Mouse (Mus musculus) heart, embryonic 11.5 days (tissue): ENCODE results near the gene Pnpla3. TPM values are rescaled to one million over a fixed set of nuclear protein-coding genes. Genes with fewer than 3 reads are reported as not detected.

Experiments
- ATAC-seq: fragments of 200-750 bp; cut with Nextera tagmentation; replicated peaks from 2 replicates; pipeline ENCODE4 v1.8.0; 2017; ENCODE audit warnings: moderate library complexity; ENCODE audit not compliant: insufficient number of reproducible peaks, low FRiP score, low TSS enrichment
- H3K27ac ChIP-seq: fragments of 300-500 bp; sonication (generic); 2 replicates; pipeline ENCODE4 v1.5.1; 2014; ENCODE audit warnings: mild to moderate bottlenecking, low read depth, low read length
- H3K27me3 ChIP-seq: fragments of 300-500 bp; sonication (generic); 2 replicates; pipeline ENCODE4 v1.6.1; 2014; ENCODE audit warnings: mild to moderate bottlenecking, low read length, mixed read lengths; ENCODE audit not compliant: control insufficient read depth, insufficient read depth
- H3K36me3 ChIP-seq: fragments of 300-500 bp; sonication (generic); 2 replicates; pipeline ENCODE4 v1.6.1; 2014; ENCODE audit warnings: mild to moderate bottlenecking, low read length, moderate library complexity, mixed read lengths; ENCODE audit not compliant: control insufficient read depth, insufficient read depth
- H3K4me1 ChIP-seq: fragments of 300-500 bp; sonication (generic); 2 replicates; pipeline ENCODE4 v1.6.1; 2014; ENCODE audit warnings: low read length; ENCODE audit not compliant: control insufficient read depth, insufficient read depth
- H3K4me2 ChIP-seq: fragments of 300-500 bp; sonication (generic); 2 replicates; pipeline ENCODE4 v1.6.1; 2014; ENCODE audit warnings: mild to moderate bottlenecking, moderate library complexity
- H3K4me3 ChIP-seq: fragments of 300-500 bp; sonication (generic); 2 replicates; pipeline ENCODE4 v1.5.1; 2014; ENCODE audit warnings: low read depth, low read length
- H3K9ac ChIP-seq: fragments of 300-500 bp; sonication (generic); 2 replicates; pipeline ENCODE4 v1.6.1; 2014; ENCODE audit warnings: mild to moderate bottlenecking, low read depth, low read length, moderate library complexity
- H3K9me3 ChIP-seq: fragments of 300-500 bp; sonication (generic); replicated peaks from 2 replicates; pipeline ENCODE4 v1.6.1; 2016; ENCODE audit warnings: low read length; ENCODE audit not compliant: control insufficient read depth
- WGBS: fragments of 180-500 bp; shearing (Covaris S2); extraction: QIAGEN DNeasy Blood & Tissue Kit; methylation state at CpG from one replicate; pipeline ENCODE4 v1.1.7; 2014; ENCODE audit not compliant: insufficient replicate concordance; 5-methylcytosine and 5-hydroxymethylcytosine counted together
- polyA plus RNA-seq: library from polyadenylated mRNA; unstranded; fragments of >200 nt; fragmentation: Nextera tagmentation; extraction: Ambion mirVana; gene quantifications from 2 replicates; pipeline ENCODE4 v1.2.1, GENCODE M21; 2014

Gene Pnpla3
- polyA plus RNA-seq, 1 experiment from 2014 or later = 0.97 TPM

- no peak overlapping the region for H3K4me3 ChIP-seq
- no peak overlapping the region for H3K4me2 ChIP-seq
- H3K9me3 ChIP-seq = no peaks in the 10 kb centered on the region
- no peak overlapping the region for H3K9ac ChIP-seq
- no peak overlapping the region for H3K27ac ChIP-seq
- H3K4me1 ChIP-seq = no peaks in the 10 kb centered on the region; the same call in 1 of the 2 replicates
- ATAC-seq = no peak
- WGBS = 5% methylated on average over 1 of the region's 1 CpGs
- no peaks in the 10 kb centered on the region for H3K36me3 ChIP-seq
- H3K27me3 ChIP-seq = peaks cover 16% of the 10 kb centered on the region
Observed at GRCm38 (mm10) chr15:84183967-84184366, 16.3 kb downstream of the Pnpla3 start.

GRCm38 (mm10) chr15:84186196-84186595 lies 18.6 kb downstream of the Pnpla3 start:
- Histone ChIP-seq H3K9ac (no peak overlapping the region), H3K27ac (no peak overlapping the region), H3K9me3 (no peaks in the 10 kb centered on the region), H3K36me3 (no peaks in the 10 kb centered on the region), H3K4me2 (no peak overlapping the region), H3K27me3 (peaks cover 8% of the 10 kb centered on the region), H3K4me3 (no peak overlapping the region), H3K4me1 (no peaks in the 10 kb centered on the region; the same call in 1 of the 2 replicates)
- ATAC-seq = no peak
- WGBS = 63% methylated on average over 4 of the region's 4 CpGs

- no peak overlapping the region for H3K9ac ChIP-seq
- no peak for ATAC-seq
- H3K36me3 ChIP-seq = no peaks in the 10 kb centered on the region
- no peak overlapping the region for H3K27ac ChIP-seq
- no peak overlapping the region for H3K4me3 ChIP-seq
- WGBS = 43% methylated on average over 2 of the region's 2 CpGs
- H3K27me3 ChIP-seq = no peaks in the 10 kb centered on the region
- no peaks in the 10 kb centered on the region for H3K9me3 ChIP-seq
- H3K4me2 ChIP-seq = no peak overlapping the region
- H3K4me1 ChIP-seq = peaks cover 4% of the 10 kb centered on the region; the same call in 1 of the 2 replicates
Observed at GRCm38 (mm10) chr15:84188887-84189530, 21.4 kb downstream of the Pnpla3 start.

- no peaks in the 10 kb centered on the region for H3K9me3 ChIP-seq
- H3K9ac ChIP-seq = no peak overlapping the region
- no peak overlapping the region for H3K4me2 ChIP-seq
- no peak overlapping the region for H3K4me3 ChIP-seq
- H3K4me1 ChIP-seq = 0 out of 2 replicates have a peak, but pooled peaks cover 4% of the 10 kb centered on the region
- H3K27ac ChIP-seq = no peak overlapping the region
- H3K27me3 ChIP-seq = no peaks in the 10 kb centered on the region
- 41% methylated on average over 3 of the region's 3 CpGs for WGBS
- ATAC-seq = no peak
- H3K36me3 ChIP-seq = no peaks in the 10 kb centered on the region
Observed at GRCm38 (mm10) chr15:84189881-84190280, 22.2 kb downstream of the Pnpla3 start.

GRCm38 (mm10) chr15:84191724-84192057 lies 24.1 kb downstream of the Pnpla3 start:
- Histone ChIP-seq H3K4me3 (peak overlapping the region; percentile 94), H3K9me3 (no peaks in the 10 kb centered on the region), H3K4me1 (0 out of 2 replicates have a peak, but pooled peaks cover 4% of the 10 kb centered on the region), H3K27ac (peak overlapping the region; percentile 97), H3K36me3 (no peaks in the 10 kb centered on the region), H3K9ac (peak overlapping the region; percentile 82), H3K4me2 (peak overlapping the region; percentile 83), H3K27me3 (no peaks in the 10 kb centered on the region)
- WGBS = 3% methylated on average over 9 of the region's 9 CpGs
- ATAC-seq = no peak; the same call in 1 of the 2 replicates

- H3K27me3 ChIP-seq = no peaks in the 10 kb centered on the region
- H3K4me3 ChIP-seq = peak within 1 kb of the TSS; percentile 94
- no peaks in the 10 kb centered on the region for H3K9me3 ChIP-seq
- H3K9ac ChIP-seq = peak within 1 kb of the TSS; percentile 94
- 0 out of 2 replicates have a peak, but pooled peaks cover 4% of the 10 kb centered on the region for H3K4me1 ChIP-seq
- 2% methylated on average over 48 of the region's 48 CpGs for WGBS
- no peaks in the 10 kb centered on the region; the same call in 1 of the 2 replicates for H3K36me3 ChIP-seq
- peak within 1 kb of the TSS; percentile 97 for H3K27ac ChIP-seq
- peak within 1 kb of the TSS; percentile 83 for H3K4me2 ChIP-seq
- ATAC-seq = peak; percentile 97
Observed at GRCm38 (mm10) chr15:84192058-84192791, 24.6 kb downstream of the Pnpla3 start, which contains the start of gene Samm50. Gene Samm50, plus strand, starts transcription at chr15:84192241.

- H3K9me3 ChIP-seq = no peaks in the 10 kb centered on the region
- ATAC-seq = no peak
- H3K4me3 ChIP-seq = no peak overlapping the region
- no peak overlapping the region for H3K9ac ChIP-seq
- H3K27ac ChIP-seq = no peak overlapping the region
- H3K4me1 ChIP-seq = 0 out of 2 replicates have a peak, but pooled peaks cover 4% of the 10 kb centered on the region
- H3K36me3 ChIP-seq = peaks cover 32% of the 10 kb centered on the region
- H3K27me3 ChIP-seq = no peaks in the 10 kb centered on the region
- no peak overlapping the region for H3K4me2 ChIP-seq
- 81% methylated on average over 8 of the region's 8 CpGs for WGBS
Observed at GRCm38 (mm10) chr15:84196486-84197165, 29.0 kb downstream of the Pnpla3 start.

GRCm38 (mm10) chr15:84207327-84207726 lies 39.7 kb downstream of the Pnpla3 start:
- Histone ChIP-seq H3K36me3 (peaks cover 50% of the 10 kb centered on the region), H3K9ac (no peak overlapping the region), H3K4me1 (peaks cover 7% of the 10 kb centered on the region), H3K9me3 (no peaks in the 10 kb centered on the region), H3K27me3 (no peaks in the 10 kb centered on the region), H3K4me2 (no peak overlapping the region), H3K27ac (no peak overlapping the region), H3K4me3 (no peak overlapping the region)
- 84% methylated on average over 4 of the region's 4 CpGs for WGBS
- ATAC-seq = no peak
